Mouse (Mus musculus) layer of hippocampus, adult 18-20 months (tissue): ENCODE results near the gene Igsf21. TPM values are rescaled to one million over a fixed set of nuclear protein-coding genes. Genes with fewer than 3 reads are reported as not detected.

Source experiments
- DNase-seq, 2 experiments: peaks; one replicate each; pipeline ENCODE4 v3.0.0; 2022; ENCODE audit warnings: low spot score in 2 of 2
- total RNA-seq, 2 experiments: library from RNA; stranded (reverse); gene quantifications; 2 replicates each; pipeline ENCODE4 v1.2.3; 2021

The Igsf21 gene
- total RNA-seq, 2 experiments from 2014 or later, result 30.0 to 40.3 TPM

DNA sequence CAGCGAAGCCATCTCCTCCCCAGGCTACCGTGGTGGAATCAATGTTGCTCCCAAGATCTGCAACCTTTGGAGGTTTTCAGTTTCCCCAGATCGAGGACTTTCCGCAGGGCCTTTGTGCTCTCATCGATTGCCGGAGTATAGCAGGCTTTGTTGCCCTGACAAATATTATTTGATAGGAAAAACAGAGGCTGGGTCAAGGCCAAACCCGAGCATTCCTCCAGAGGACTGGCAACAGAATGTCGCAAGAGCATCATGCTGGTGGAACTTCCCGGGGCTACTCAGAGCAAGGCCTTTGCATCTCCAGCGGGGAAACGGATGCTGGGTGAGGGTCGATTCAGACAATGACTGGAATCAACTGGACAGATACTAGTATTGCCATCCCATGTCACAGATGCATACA, 180.6 kb downstream of the Igsf21 start:
- no peak for DNase-seq

DNA sequence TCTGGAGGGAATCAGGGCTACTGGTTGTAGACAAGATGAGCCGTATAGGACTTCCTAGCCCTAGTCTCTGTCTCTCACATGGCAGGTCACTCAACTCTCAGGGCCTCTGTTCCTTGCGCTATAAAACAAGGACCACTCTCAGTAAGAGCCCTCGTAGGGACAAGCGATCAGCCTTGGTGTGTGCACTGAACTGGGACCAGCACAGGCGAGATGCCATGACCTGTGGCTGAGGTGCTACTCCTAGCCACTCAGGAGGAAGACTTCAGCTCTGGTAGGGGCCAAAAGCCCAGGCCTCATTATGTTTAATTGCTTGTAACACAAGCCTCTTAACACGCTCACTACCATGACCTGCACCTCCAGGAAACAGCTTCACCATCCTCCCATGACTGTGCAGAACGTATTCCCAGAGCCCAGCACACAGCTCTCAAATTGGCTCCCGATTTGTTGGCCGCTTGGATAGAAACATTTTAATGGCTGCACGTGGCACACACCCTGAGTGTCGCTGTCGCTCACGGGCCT, 183.4 kb downstream of the Igsf21 start:
- DNase-seq, result no peak

DNA sequence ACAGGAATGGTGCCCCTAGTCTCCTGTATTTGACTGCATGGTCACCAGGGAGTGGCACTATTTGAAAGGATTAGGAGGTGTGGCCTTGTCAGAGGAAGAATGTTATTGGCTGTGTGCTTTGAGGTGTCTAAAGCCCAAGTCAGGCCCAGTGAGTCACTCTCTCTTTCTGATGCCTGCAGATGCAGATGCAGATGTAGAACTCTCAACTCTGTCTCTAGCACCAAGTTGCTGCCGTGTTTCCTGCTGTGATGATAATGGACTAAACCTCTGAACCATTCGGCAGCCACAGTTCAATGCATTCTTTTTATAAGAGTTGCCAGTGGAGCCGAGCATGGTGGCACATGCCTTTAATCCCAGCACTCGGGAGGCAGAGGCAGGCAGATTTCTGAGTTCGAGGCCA, 186.3 kb downstream of the Igsf21 start:
- DNase-seq, result no peak

DNA sequence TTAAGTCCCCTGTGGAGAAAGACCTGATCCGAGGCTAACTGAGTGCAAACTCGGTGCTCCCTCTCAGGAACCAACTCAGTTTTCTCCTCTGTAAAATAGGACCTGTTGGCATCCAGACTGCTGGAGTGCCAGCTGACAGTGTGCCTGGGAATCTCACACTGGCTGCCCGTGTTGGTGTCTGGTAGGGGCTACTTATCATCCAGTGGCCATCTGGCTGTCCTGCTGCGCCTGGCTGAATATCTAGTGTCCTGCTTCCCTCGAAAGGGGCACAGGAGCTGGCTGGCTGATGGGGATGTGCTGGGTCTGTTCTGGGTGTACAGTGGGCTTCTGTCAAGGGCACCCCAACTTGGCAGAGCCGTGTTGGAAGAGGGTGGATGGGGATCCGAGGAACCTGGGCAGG, 193.5 kb downstream of the Igsf21 start:
- DNase-seq, result no peak

DNA sequence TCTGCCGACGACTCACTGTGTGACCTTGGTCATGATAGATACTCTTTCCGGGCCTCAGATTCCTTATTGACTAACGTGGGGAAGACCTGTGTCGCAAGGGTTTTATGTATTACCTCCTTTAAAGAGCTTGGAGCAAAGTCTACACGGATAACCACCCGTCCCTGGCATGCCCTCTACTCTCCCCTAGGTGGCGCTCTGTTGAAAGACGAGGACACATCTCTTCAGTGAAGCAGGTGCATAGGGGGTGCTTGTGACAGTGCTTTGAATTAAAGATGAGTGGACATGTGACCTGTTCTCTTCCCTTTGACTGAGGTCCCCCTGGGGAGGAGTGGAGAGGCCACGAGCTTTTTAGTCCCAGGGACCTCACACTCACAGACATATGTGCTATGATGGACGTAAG, 194.0 kb downstream of the Igsf21 start:
- no peak for DNase-seq

DNA sequence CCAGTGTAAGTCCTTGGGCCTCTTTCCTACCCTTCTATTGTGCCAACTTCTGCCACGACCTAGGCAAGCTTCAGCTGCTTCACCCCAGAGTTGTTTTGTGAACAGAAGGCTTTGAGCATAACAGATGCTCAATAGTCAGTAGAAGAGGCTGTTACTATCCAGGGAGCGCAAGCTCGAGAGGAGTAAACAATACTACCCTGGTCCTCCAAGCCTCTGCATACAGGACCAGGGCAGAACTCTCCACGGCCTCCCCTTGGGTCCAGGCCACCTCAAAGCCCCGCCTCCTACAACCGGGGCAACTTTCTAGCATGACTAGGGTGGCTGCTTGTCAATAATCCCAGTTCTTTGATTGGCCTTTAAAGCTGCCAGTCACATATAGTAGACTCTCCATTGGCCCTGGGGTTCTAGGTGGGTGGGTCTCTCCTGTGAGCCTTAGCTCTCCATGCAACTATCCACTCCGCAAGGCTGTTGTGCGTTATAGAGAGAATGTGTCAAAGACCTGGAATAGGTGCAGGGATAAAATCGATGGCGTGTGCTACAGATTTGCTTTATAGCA, 198.7 kb downstream of the Igsf21 start:
- DNase-seq, result peak in 1 of 2 experiments; percentile 69

DNA sequence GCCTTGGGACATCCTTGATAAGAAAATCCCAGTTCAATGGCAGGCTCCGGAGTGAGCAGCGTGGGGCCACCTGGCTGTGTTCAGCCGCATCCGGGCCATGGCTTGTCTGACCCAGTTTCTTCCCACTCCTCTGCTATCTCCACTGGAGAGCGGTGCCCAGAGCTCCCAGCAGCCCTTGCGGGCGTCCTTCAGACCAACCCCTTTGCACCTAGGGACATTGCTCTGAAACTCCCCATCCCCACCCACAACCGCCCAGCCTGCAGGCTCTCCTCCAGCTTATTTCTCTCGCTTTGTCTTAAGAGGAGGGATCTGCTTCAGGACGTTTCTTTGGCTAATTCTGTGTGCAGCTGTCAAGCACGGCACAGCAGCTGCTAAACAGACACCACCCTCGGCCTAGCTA, 202.6 kb downstream of the Igsf21 start:
- no peak for DNase-seq

DNA sequence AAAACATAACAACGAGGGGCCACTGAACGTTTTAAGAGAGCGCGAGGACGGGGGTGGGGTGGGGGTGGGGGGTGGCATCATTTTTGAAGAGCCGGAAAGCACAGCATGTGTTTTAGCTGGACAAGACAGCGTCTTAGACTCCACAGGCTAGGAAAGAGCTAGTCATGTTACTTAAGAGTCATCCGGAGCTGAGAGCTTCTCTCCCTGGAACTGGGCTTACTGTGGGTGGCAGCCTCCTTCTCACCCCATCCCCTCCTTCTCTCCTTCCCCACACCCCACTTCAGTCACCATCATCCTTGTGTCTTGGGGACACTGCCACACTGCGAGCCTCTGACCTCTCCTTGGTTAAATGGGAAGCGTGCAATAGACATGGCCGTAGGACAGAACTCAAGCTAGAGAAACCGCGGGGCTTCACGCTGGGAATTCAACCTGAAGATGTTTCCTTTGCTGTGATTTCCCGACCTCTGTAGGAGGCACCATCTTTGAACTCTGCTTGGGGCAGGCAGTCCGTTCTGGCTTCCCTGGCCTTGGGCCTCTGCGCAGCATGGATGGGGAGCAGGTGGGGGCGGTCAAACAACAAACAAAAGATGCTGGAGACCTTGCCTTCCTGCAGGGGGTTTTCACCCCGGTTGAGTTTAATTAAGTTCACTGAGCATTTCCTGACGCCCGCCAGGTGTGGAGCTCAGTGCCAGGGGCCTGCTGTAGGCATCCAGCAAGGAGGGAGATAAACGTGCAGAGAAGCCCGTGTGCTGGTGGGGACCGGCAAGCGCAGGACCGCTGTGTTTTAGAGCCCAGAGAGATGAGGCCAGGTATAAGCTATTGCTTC, 207.8 kb downstream of the Igsf21 start:
- no peak for DNase-seq

DNA sequence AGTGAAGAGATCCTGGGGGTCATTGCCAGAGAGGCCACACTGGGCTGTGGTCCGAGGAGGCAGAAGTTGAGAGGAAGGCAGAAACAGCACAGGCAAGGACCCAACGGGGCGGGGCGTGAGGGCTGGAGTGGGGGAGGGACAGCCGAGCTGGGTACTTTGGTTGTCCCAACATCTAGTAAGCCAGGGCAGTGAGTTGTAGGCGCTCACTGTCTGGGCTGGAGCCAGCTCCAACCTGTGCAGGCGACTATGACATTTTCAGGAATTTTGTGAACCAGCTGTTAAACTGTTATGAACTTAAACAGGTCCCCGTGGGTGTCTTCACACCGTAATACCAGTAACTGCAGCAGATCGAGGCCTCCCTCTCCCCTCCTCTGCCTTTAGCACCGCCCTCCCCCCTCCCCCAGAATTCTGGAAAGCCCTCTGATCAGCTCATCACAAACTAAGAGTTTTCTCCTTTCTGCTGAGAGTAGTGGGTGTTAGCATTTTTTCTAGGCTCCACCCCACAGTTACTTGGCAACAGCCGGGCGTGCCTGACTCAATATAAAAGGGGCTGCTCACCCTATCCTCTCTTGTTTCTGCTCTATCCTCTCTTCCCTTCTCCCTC, 208.7 kb downstream of the Igsf21 start:
- peak in 1 of 2 experiments; percentile 40 for DNase-seq

DNA sequence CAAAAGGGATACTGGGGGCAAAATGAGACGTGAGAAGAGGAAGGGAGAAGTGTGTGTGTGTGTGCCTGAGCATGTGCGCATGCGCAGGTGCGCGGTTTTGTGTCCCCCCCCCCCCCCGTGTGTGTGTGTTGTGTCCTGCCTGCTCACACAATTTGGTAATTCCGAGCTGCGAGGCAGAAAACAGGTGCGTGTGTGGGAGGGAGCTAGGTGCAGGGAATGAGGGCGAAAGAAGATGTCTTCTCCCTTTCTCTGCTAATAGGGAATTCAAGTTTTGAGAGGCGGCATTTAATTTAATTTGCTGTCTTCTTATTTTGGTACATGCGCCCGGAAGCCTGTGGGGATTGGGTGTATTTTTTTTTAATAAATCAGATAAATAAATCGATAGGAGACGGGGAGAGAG, 211.4 kb downstream of the Igsf21 start:
- DNase-seq, result no peak

DNA sequence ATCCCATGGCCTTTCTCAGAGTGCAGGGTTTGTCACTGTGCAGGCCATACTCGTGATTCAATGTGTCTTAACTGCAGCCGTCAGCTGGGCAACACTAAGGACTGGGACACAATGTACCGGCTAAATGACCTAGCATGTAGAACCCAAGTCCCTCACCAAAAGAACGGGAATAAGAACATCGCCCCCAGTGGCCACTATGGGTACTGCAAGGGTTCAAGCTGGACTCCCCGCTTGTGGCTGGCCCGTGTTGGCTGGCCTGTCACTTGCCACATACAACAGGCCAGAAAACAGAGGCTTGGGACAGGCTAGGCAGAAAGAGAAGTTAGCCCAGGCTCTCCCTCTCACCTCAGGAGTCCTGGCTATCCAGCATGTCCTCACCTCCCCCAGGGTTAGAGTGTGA, 213.2 kb downstream of the Igsf21 start:
- peak in 1 of 2 experiments; percentile 57 for DNase-seq

DNA sequence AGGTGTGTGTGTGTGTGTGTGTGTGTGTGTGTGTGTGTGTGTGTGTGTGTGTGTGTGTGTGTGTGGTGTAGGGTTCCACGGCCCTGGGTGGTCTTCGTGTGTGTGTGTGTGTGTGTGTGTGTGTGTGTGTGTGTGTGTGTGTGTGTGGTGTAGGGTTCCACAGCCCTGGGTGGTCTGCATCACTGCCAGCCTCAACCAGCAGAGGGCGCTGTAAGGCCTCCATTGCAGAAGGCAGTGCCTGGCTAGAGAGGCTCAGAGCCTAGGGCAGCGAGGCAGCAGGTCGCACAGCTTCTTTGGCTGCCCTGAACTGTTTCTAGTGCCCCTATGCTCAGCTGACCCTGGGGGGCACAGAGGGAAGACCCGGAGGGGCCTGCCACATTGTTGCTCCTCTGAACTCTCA, 216.2 kb downstream of the Igsf21 start:
- peak in 1 of 2 experiments; percentile 63 for DNase-seq

DNA sequence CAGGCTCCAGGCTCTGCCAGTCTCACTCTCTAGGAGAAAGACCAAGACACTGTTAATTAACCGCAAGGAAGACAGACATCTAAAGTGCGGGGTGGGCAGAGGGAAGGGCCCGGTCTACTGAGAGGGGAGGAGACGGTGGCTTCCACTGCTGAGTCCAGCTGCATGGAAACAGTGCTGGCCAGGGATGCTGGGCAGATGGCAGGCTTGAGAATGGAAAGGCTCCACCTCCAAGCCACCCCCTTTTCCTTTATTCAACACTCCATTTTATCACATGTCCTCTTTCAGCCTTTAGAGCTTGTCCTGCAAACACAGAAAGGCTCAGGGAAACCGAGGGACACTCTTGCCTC, 216.6 kb downstream of the Igsf21 start:
- peak in 1 of 2 experiments; percentile 23 for DNase-seq

DNA sequence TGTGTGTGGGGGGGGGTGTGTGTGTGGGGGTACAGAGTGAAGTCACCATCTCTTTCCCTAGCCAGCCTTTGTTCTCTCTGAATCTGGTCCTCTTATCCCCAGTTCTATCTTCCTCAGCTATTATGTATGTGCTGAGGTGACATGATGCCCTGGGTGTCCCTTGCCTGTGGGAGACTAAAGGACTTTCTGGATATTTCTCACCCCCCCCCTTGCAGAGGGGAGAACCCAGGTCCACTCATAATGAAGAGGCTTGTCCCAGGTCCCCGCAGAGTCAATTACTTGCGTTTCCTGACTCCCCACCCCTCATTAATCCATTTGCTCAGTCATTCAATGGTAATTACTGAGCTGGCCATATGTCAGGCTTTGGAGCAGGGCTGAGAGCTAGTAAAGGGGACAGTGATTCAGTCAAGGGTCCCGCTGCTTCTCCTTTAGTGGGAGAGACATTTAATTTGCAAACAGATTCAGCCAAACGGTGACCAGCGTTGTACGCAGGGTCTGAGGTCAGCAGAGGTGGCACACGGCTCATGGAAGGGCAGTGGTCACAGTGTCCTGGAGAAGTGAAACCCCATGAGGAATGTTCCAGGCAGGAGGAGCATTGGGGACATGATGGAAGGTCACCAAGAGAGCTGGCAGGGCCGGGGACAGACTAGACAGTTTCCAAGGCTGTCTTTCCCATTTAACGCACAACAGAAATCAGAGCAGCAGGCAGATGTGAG, 217.1 kb downstream of the Igsf21 start:
- no peak for DNase-seq

DNA sequence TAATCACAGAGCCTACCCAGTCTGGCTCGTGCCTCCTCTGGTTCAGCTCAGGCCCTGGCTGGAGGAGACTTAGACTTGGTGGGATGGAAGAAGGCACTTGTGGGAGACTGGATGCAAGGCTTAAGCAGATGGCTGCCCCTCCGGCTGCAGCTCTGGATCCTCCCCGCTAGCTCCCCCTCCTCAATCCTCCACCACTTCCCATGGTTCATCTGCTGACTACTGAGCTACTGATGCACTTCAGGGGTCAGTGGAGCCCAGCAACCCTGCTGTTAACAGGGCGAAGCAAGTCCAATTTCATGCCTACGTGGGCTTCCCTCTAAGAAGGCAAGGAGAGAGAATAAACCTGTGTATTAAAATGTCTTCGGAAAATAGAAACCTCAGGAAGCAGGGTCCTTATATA, 222.8 kb downstream of the Igsf21 start:
- no peak for DNase-seq

DNA sequence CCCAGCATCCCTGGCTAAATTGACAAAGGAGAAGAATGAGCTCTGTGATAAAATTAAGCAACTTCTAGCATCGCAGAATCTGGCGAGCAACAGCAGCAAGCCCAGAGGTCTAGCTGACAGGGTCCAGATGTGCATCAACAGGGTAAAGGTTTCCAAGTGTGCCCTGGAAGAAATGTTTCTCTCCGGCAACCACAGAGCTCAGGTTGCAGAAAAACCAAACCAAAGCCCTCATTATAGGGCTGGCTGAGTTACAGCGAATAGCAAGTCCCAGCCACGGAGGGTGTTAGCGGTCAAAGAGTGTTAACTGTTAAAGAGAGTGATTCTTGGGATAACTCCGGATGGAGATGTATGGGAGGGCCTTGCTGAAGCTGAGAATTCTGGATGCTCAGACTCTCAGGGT, 230.7 kb downstream of the Igsf21 start:
- DNase-seq, result no peak

DNA sequence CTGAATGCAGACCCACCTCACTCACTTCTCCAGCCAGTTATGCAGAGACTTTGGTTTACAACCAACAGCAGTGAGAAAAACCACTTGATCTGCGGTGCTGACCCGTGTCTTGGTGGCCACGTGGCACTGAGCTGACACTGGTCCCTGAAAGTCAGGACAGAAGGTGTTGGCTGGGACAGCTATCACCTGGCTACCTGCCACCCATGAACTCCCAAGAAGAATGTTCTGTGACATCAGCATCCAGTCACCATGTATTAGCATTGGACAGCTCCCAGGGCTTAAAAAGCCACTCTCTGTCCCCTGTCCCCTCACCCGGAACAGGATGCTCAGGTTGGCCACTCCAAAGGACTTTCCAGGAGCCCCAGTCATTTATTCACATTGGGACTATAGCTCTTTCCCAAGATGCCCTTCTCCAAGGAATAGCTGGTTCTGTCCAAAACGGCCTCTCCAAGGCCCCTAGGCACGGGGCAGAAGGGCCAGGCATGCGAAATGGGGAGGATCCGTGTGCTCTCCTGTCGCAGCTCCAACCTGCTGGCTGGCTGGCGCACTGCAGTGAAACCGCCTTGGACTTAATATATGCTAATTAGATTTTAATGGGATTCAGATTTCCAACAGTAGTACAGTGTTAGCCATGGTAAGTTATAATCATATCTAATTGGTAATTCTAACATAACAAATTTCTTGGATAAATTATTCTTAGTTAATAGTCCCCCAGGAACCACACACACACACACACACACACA, 235.7 kb downstream of the Igsf21 start:
- no peak for DNase-seq

DNA sequence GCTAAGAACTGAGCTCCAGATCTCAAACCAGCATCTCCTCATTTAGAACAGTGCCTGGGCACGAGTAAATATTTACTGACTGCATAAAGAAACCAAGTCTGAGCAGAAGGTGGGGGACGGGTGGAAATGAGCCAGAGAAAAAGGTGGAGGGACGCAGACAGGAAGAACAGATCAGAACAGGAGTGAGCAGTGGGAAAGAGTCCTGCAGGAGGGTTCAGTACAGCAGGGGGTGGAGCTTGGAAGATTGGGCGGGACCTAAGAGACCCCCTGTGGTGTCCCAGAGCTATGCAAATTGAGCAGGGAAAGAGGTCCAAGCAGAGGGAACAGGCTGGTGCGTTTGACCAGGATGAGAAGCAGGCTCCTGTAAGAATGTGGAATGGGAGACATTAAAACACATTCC, 241.7 kb downstream of the Igsf21 start:
- DNase-seq, result no peak

DNA sequence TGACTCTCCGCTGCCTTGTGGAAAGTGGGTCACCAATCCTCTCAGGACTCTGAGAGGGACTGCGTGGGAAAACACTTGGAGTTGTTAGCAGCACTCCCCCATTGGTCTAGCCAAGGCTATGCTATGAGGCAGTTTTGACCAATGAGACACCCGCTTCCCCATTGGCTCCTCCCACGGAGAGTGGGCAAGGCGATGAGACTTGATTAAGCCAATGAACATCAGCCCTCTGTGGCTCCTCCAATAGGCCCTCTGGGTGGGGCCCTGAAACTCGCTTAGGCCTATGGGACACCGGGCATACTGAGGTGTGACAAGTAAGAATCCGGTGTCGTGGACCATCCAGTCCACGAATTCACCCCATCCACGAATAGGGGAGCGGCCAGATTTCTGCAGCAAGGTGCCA, 242.4 kb downstream of the Igsf21 start:
- peak; percentile 45 to 57 for DNase-seq

DNA sequence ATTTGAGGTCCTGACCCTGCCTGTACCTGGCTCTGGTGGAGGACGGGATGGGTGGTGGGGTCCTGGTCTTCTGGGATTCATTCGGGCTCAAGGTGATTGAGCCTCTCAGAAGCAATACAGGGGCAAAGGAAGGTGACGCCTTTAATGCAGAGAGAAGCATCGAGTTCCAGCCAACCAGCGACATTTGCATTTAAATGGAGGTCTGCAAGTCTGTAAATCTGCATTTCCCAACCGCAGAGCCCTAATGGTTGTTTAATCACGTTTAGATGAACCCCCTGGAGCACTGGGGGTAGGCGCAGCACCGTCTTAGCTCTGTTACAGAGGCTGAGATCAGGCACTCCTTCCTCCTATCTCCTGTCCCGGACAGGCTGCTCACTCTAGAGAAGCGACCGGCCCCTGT, 244.5 kb downstream of the Igsf21 start:
- no peak for DNase-seq

DNA sequence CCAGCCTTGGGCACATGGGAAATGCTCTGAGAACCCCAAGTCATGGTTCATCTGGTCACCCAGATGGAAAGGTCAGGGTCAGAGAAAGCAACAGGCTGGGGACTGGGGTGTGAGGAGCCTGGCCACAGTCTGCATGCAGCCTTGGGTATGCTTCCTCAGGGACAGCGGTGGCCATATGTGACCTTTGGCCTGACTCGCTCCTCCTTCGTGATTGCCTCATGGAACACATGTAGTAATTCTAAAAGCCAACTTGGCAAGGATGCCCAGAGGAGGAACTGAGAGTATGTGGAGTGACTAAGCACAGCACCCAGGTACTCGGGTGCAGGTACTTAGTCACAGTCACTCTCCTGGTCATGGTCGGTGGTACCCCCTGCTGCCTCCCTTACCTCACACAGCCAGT, 245.7 kb downstream of the Igsf21 start:
- DNase-seq, result no peak
